Mouse (Mus musculus) myocyte (in vitro differentiated cells): ENCODE results near the gene Abhd17c. TPM values are rescaled to one million over a fixed set of nuclear protein-coding genes. Genes with fewer than 3 reads are reported as not detected.
"Not testable (repeated sequence)": the region's sequence is repeated elsewhere in the genome, so short reads cannot be mapped to it uniquely, and the experiment has no call there.

Experiments used
- H3K27me3 ChIP-seq: one replicate; pipeline ENCODE4 v1.6.1; 2011; ENCODE audit not compliant: control insufficient read depth, insufficient read depth, insufficient read length
- H3K36me3 ChIP-seq: one replicate; pipeline ENCODE4 v1.6.1; 2011; ENCODE audit not compliant: control insufficient read depth, insufficient read depth
- H3K4me2 ChIP-seq: one replicate; pipeline ENCODE4 v1.6.1; 2011; ENCODE audit warnings: low read depth, control low read depth
- H3K4me3 ChIP-seq: one replicate; pipeline ENCODE4 v1.5.1; 2011; ENCODE audit warnings: mild to moderate bottlenecking, control low read depth, moderate library complexity
- H3K79me2 ChIP-seq: one replicate; pipeline ENCODE4 v1.6.1; 2011; ENCODE audit not compliant: control insufficient read depth, insufficient read depth
- H3ac ChIP-seq: one replicate; pipeline ENCODE4 v1.6.1; 2011; ENCODE audit not compliant: control insufficient read depth, insufficient read length
- CEBPB ChIP-seq: IDR thresholded peaks from 2 replicates; pipeline ENCODE4 v1.6.1; 2011; ENCODE audit warnings: mild to moderate bottlenecking, moderate library complexity; ENCODE audit not compliant: poor library complexity, insufficient read depth, severe bottlenecking
- E2F4 ChIP-seq: IDR thresholded peaks from one replicate; pipeline ENCODE4 v1.6.1; 2011; ENCODE audit warnings: mild to moderate bottlenecking, control low read depth, moderate library complexity; ENCODE audit not compliant: insufficient read depth
- MAX ChIP-seq: IDR thresholded peaks from one replicate; pipeline ENCODE4 v1.6.1; 2011; ENCODE audit warnings: low read depth, mild to moderate bottlenecking, control low read depth
- MYOD1 ChIP-seq, 3 experiments: IDR thresholded peaks; one replicate each; pipeline ENCODE4 v1.6.1; 2011; ENCODE audit warnings: control low read depth in 2 of 3, low read depth in 2 of 3, mild to moderate bottlenecking in 2 of 3, moderate library complexity in 1 of 3; ENCODE audit not compliant: insufficient read length in 2 of 3, control insufficient read depth in 1 of 3
- MYOG ChIP-seq, 3 experiments: IDR thresholded peaks; one replicate each; pipeline ENCODE4 v1.6.1; 2011; ENCODE audit warnings: control low read depth in 2 of 3, low read depth in 2 of 3, mild to moderate bottlenecking in 2 of 3; ENCODE audit not compliant: insufficient read length in 2 of 3, control insufficient read depth in 1 of 3, insufficient read depth in 1 of 3
- POLR2A ChIP-seq: IDR thresholded peaks from one replicate; pipeline ENCODE4 v1.6.1; 2011; ENCODE audit warnings: low read depth, mild to moderate bottlenecking, control low read depth, moderate library complexity; ENCODE audit not compliant: insufficient read length
- POLR2AphosphoS2 ChIP-seq: IDR thresholded peaks from one replicate; pipeline ENCODE4 v1.6.1; 2011; ENCODE audit warnings: low read depth, control low read depth; ENCODE audit not compliant: insufficient read length
- REST ChIP-seq: IDR thresholded peaks from one replicate; pipeline ENCODE4 v1.6.1; 2011; ENCODE audit warnings: mild to moderate bottlenecking, control low read depth, moderate library complexity; ENCODE audit not compliant: insufficient read depth, insufficient read length
- SRF ChIP-seq: IDR thresholded peaks from one replicate; pipeline ENCODE4 v1.6.1; 2011; ENCODE audit warnings: low read depth; ENCODE audit not compliant: control insufficient read depth, insufficient read length
- TCF12 ChIP-seq: IDR thresholded peaks from one replicate; pipeline ENCODE4 v1.6.1; 2011; ENCODE audit warnings: mild to moderate bottlenecking, control low read depth; ENCODE audit not compliant: poor library complexity, insufficient read depth, severe bottlenecking
- TCF3 ChIP-seq: IDR thresholded peaks from one replicate; pipeline ENCODE4 v1.6.1; 2011; ENCODE audit warnings: low read depth, control low read depth; ENCODE audit not compliant: insufficient read length
- USF1 ChIP-seq: IDR thresholded peaks from one replicate; pipeline ENCODE4 v1.6.1; 2011; ENCODE audit warnings: low read depth, mild to moderate bottlenecking, control low read depth, moderate library complexity
- polyA plus RNA-seq: library from polyadenylated mRNA; unstranded; fragments of >200 nt; fragmentation: generic; extraction: Trizol; gene quantifications from one replicate; pipeline ENCODE4 v1.2.1, GENCODE M21; 2012; ENCODE audit warnings: missing spikeins

The Abhd17c gene
- polyA plus RNA-seq, 1 experiment = 32.4 TPM

DNA sequence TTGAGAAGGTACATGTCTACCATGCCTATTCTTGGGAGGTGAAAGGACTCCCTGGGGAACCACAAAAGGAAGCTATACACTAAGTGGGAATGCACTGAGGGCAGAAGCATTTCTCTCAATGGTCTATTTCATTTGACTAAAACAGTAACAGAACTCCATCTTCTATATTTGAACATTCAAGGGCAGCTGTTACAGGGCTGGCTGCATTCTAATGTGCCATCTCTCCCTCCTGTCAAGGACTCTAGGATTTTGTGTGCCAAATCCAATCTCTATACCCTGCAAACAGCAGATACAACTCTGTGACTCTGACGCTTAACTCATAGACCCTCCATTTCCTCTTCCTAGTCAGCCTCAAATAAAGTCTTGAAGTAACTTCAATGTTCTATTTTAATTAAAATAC is 26.0 kb downstream of the Abhd17c start:
- H3K4me3 ChIP-seq = no peak overlapping the region
- peak overlapping the region; percentile 22 for H3K4me2 ChIP-seq
- H3K27me3 ChIP-seq = no peaks in the 10 kb centered on the region
- no peak overlapping the region for H3ac ChIP-seq
- no peaks in the 10 kb centered on the region for H3K36me3 ChIP-seq
- no peak for TF ChIP-seq TCF3
- peak in 1 of 3 experiments; percentile 24 for TF ChIP-seq MYOD1 (IDR thresholded peaks at IDR 0.05; ENCODE audit: control insufficient read depth in 1 of 3, insufficient read length in 2 of 3, low read depth in 2 of 3)
- no peak for TF ChIP-seq SRF
- TF ChIP-seq POLR2AphosphoS2 = no peak
- no peak for TF ChIP-seq USF1
- TF ChIP-seq MAX = no peak
- no peak for TF ChIP-seq TCF12
- TF ChIP-seq E2F4 = no peak
- no peak for TF ChIP-seq CEBPB
- no peak for TF ChIP-seq POLR2A
- no peak for TF ChIP-seq REST
- TF ChIP-seq MYOG (IDR thresholded peaks at IDR 0.05; ENCODE audit: control insufficient read depth in 1 of 3, insufficient read depth in 1 of 3, insufficient read length in 2 of 3, low read depth in 2 of 3) = peak in 1 of 3 experiments; percentile 47
- H3K79me2 ChIP-seq = peaks cover 93% of the 10 kb centered on the region

DNA sequence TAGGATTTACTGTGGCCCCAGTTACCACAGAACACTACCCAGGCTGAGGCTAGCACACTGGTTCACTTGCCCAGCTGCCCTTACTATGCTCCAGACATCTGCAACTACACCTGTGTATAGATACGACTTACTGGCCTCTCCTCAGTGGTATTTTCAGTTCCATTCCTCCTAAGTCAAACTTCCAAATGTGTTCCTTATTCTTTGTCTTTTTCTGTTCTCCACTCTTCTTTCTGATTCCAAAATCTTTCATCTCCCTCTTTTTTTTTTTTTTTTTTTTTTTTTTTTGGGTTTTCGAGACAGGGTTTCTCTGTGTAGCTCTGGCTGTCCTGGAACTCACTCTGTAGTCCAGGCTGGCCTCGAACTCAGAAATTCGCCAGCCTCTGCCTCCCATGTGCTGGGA is 28.0 kb downstream of the Abhd17c start:
- H3K79me2 ChIP-seq = peaks cover 98% of the 10 kb centered on the region
- H3ac ChIP-seq, H3K36me3 ChIP-seq, H3K4me3 ChIP-seq, H3K4me2 ChIP-seq, H3K27me3 ChIP-seq: not testable (repeated sequence)
- peak in 1 of 3 experiments; percentile 17 for TF ChIP-seq MYOG (IDR thresholded peaks at IDR 0.05; ENCODE audit: control insufficient read depth in 1 of 3, insufficient read depth in 1 of 3, insufficient read length in 2 of 3, low read depth in 2 of 3)

DNA sequence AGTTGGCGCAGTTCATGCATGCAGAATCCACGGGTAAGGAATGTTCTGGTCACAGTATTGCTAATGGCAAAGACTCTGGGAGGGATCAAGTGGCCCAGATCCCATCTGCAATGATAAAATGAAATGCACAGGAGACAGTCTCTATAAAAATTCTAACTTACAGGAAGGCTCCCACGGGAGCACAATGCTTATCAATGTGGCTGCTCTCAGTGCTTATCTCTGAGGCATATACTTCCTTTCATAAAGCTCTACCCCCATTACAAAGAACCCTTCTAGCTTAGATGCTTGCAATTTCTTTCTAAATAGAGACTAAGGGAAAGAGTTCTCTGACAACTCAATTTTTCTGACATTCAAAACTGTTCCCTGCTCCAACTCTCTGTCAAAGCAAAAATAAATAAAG is 29.9 kb downstream of the Abhd17c start:
- TF ChIP-seq MYOG (IDR thresholded peaks at IDR 0.05; ENCODE audit: control insufficient read depth in 1 of 3, insufficient read depth in 1 of 3, insufficient read length in 2 of 3, low read depth in 2 of 3) (no peak), TCF12 (no peak), REST (no peak), MAX (no peak), USF1 (no peak), TCF3 (no peak), MYOD1 (IDR thresholded peaks at IDR 0.05; ENCODE audit: control insufficient read depth in 1 of 3, insufficient read length in 2 of 3, low read depth in 2 of 3) (no peak), CEBPB (no peak), SRF (no peak), E2F4 (no peak), POLR2AphosphoS2 (no peak), POLR2A (no peak)
- Histone ChIP-seq H3K4me3 (no peak overlapping the region), H3K27me3 (no peaks in the 10 kb centered on the region), H3K36me3 (no peaks in the 10 kb centered on the region), H3K79me2 (peaks cover 98% of the 10 kb centered on the region), H3ac (no peak overlapping the region), H3K4me2 (no peak overlapping the region)

DNA sequence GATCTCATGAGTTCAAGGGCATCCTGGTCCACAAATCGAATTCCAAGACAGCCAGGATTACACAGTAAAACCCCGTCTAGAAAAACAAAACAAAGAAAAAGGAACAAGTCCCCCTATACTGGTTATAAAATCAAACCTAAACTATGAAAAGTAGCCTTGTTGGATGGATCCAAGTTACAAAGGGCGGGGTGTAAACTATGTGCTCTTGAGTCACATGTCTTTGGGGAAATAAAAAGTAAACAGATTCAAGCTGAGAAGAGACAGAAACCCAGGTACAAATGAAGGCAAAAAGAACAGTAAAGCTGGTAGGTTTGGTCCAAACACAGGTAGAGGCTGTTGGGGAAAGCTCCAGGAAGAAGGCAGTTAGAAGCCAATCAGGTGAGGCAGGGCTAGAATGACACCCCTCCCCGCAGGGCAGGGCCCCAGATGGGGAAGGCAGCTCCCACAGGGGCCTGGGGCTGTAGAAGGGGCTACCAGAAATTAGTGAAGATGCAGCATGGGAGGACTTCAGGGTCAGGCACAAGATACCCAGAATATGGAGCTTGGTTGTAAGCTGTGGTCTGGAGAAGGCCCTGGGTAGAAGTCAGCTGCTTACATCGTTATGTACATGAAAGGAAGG is 31.4 kb downstream of the Abhd17c start:
- Histone ChIP-seq H3ac (no peak overlapping the region), H3K36me3 (no peaks in the 10 kb centered on the region), H3K79me2 (peaks cover 98% of the 10 kb centered on the region), H3K4me3 (no peak overlapping the region), H3K27me3 (no peaks in the 10 kb centered on the region), H3K4me2 (no peak overlapping the region)
- TF ChIP-seq TCF3 (no peak), USF1 (no peak), MYOD1 (IDR thresholded peaks at IDR 0.05; ENCODE audit: control insufficient read depth in 1 of 3, insufficient read length in 2 of 3, low read depth in 2 of 3) (no peak), POLR2AphosphoS2 (no peak)

DNA sequence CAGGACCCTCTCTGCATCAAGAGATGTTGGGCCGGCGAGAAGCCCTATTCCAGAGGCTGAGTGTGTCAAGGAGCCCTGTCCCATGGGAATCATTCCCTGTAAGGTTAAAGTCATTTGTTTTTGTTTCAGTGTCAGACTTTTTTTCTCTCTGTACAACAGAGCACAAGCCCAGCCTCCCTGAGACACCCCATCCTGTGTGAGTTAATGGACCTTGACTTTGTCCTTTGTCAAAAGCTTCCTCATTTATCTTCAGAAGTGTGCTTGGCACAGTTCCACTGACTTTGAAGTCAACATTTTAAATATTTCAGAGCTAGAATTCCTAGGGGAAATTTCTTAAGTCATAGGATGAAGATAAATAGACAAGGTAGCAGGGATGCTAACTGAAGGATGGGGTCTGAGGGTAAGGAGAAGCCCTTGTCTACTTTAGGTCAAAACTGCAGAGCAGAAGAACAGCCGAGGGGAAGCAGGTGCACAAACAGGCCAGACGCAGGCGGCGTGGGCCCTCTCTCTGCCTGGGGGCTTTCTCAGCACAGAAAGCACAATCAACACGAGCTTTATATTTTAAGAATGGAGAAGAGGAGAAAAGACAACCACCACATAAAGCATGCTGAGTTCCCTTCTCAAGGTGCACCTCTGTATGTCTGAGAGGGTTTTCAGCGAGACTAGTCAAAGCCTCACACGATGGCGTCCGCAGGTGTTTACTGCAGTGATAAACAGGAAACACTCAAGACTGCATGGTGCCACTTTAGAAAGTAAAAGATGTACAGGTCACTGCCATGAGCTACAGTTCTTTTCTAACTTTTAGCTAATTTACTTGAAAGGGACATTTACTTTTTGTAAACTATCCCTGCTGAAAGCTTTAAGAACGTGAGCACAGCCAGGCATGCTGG is 32.2 kb downstream of the Abhd17c start:
- no peaks in the 10 kb centered on the region for H3K27me3 ChIP-seq
- no peak overlapping the region for H3K4me3 ChIP-seq
- no peak overlapping the region for H3ac ChIP-seq
- peaks cover 98% of the 10 kb centered on the region for H3K79me2 ChIP-seq
- TF ChIP-seq SRF = no peak
- no peak for TF ChIP-seq MYOG (IDR thresholded peaks at IDR 0.05; ENCODE audit: control insufficient read depth in 1 of 3, insufficient read depth in 1 of 3, insufficient read length in 2 of 3, low read depth in 2 of 3)
- TF ChIP-seq TCF3 = no peak
- no peak for TF ChIP-seq E2F4
- TF ChIP-seq REST = no peak
- TF ChIP-seq POLR2A = no peak
- no peak for TF ChIP-seq POLR2AphosphoS2
- no peak for TF ChIP-seq CEBPB
- TF ChIP-seq MAX = no peak
- no peak for TF ChIP-seq MYOD1 (IDR thresholded peaks at IDR 0.05; ENCODE audit: control insufficient read depth in 1 of 3, insufficient read length in 2 of 3, low read depth in 2 of 3)
- TF ChIP-seq USF1 = no peak
- no peaks in the 10 kb centered on the region for H3K36me3 ChIP-seq
- H3K4me2 ChIP-seq = no peak overlapping the region
